Mouse (Mus musculus) heart, postnatal 10 days (tissue): Measurements from ENCODE around the gene Hmga2. TPM values are rescaled to one million over a fixed set of nuclear protein-coding genes. Genes with fewer than 3 reads are reported as not detected.
"Not testable (repeated sequence)": the region's sequence is repeated elsewhere in the genome, so short reads cannot be mapped to it uniquely, and the experiment has no call there.

Experiments used
- DNase-seq, 2 experiments: peaks; one replicate each; pipeline ENCODE4 v3.0.0; 2021
- intact Hi-C: fragments of 180-260 bp; cut with DNase I; formaldehyde crosslinking; loops from one replicate; pipeline ENCODE4 v1.15.1; 2025
- microRNA-seq, 2 experiments: library from miRNA; unstranded; fragments of <30 nt; microRNA quantifications; one replicate each; pipeline ENCODE4 v1.2.0; 2022
- total RNA-seq, 2 experiments: library from RNA; stranded (reverse); gene quantifications; 2 replicates each; pipeline ENCODE4 v1.2.3; 2021

The Hmga2 gene
- total RNA-seq, 2 experiments from 2014 or later, result 0.26 to 0.30 TPM

- DNase-seq, result no peak
- intact Hi-C loops, result no loop called here
Measured at GRCm38 (mm10) chr10:120365380-120366172, 110.7 kb downstream of the Hmga2 start.

GRCm38 (mm10) chr10:120363983-120364582 lies 112.2 kb downstream of the Hmga2 start:
- no peak for DNase-seq
- intact Hi-C loops, result no loop called here

DNA sequence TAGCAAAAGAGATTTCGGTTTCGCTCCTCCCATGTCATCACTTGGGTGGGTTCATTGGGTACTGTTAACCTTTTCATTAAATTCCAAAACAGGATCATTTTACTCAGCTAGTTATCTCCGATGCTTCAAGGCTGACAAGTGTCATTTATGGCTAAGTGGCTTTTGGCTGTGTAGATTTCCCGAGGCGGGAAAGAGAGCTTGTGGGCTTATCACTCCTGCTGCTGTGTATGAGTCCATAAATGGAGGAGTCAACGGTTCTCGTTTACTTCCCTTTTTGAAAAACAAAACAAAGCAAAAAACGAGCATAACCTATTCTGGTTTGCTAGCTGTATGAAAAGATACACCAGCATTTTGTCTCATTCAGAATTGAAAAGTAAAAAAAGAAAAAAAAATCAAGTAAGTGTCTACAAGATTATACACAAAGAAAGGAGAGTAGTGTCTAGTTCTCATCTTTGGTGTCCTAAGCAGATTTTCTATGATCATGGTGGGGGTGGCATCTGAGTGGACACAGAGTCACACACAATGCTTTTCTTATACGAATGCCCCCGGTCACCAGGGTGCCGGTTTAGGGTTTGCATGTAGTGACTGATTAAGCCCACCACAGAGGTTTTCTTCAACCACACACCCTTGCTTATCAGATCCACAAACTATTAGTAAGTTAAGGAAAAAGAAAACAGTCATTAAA lies 112.8 kb downstream of the Hmga2 start:
- intact Hi-C loops, DNase-seq: not testable (repeated sequence)

DNA sequence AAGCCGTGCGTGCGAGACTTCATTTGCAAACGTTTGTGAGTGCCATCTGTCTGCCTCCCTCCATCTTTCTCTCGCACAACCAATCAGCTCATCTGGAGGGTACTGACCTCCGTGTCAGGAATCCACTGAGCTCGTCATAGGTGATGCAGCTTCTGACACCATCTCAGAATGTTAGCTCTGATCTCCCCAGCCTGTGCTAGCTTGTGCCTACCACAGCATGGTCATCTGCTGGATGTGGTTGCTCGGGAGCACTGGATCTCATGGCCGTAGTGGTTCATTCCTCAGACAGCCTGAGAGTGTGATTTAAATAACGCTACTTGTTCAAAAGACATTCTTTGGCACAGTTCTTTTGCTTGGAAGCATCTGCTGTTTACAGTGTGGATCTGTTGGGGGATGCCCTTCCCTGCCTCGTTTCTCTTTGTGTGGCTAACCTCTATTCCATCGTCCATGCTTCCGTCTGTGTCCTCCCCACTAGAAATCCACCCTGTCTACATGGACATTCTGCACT lies 121.7 kb downstream of the Hmga2 start:
- intact Hi-C loops, result no loop called here
- no peak for DNase-seq

- DNase-seq, result no peak
- intact Hi-C loops, result no loop called here
Measured at GRCm38 (mm10) chr10:120345325-120345724, 130.9 kb downstream of the Hmga2 start.

DNA sequence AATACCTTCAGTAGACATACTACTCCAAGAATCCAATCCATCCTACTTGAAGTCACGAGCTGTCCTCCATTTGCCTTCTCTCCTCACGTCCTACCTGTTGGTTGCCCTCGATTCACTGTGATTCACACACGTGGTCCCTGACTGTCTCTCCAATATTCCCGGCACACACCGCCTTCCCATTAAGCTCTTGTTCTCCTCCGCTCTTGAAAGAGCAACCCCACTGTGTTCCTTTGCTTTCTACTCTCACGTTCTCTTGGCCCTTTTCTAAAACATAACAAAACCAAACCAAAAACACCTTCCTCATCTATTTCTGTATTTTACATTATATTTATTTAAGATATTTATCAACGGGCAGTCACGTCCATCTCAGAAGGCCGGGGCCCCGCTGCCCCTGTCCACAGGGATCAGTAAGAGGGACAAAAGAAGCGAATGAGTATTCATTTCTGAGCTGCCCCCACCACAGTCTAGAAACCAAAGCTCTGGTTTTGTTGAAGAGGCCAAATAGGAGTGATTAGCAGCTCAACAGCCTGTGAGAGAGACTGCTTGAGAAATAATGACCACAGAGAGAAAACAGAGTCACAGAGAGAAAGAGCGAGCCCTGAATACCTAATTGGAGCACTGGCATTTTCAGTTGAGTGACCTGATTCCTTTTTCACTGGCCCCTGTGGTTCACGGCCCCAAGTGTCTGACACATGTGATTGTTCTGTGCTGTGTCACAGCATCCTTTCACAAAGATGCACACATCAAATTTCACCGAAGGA lies 131.5 kb downstream of the Hmga2 start:
- intact Hi-C loops, result no loop called here
- no peak for DNase-seq

DNA sequence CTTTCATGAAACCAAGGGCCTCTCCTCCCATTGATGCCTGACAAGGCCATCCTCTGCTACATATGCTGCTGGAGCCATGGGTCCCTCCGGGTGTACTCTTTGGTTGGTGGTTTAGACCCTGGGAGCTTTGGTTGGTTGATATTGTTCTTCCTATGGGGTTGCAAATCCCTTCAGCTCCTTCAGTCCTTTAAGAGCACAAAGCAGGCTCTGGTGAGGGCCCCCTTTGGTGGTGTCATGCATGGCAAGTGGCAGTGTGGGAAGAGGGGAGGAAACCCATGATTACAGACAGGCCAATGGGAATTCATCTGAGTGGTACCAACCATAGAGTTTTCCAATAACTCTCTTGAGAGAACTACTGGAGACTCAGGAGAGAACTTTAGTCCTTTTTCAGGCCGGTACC lies 136.4 kb downstream of the Hmga2 start:
- intact Hi-C loops, DNase-seq: not testable (repeated sequence)

- intact Hi-C loops, result no loop called here
- DNase-seq, result no peak
Measured at GRCm38 (mm10) chr10:120339324-120339723, 136.9 kb downstream of the Hmga2 start.

GRCm38 (mm10) chr10:120338841-120339240 lies 137.4 kb downstream of the Hmga2 start:
- intact Hi-C loops, result no loop called here

DNA sequence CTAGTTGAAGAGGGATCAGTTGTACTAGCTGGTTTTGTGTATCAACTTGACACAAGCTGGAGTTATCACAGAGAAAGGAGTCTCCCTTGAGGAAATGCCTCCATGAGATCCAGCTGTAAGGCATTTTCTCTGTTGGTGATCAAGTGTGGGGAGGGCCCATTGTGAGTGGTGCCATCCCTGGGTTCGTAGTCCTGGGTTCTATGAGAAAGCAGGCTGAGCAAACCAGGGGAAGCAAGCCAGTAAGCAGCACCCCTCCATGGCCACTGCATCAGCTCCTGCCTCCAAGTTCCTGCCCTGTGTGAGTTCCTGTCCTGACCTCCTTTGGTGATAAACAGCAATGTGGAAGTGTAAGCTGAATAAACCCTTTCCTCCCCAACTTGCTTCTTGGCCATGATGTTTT lies 137.8 kb downstream of the Hmga2 start:
- DNase-seq, intact Hi-C loops: not testable (repeated sequence)

More at GRCm38 (mm10) chr10:120338841-120339240, 137.4 kb downstream of the Hmga2 start:
- DNase-seq, result no peak

GRCm38 (mm10) chr10:120327946-120328345 lies 148.3 kb downstream of the Hmga2 start:
- no peak for DNase-seq
- intact Hi-C loops, result no loop called here

- no peak for DNase-seq
- intact Hi-C loops, result no loop called here
Measured at GRCm38 (mm10) chr10:120323584-120324203, 152.6 kb downstream of the Hmga2 start.

GRCm38 (mm10) chr10:120322815-120323214 lies 153.5 kb downstream of the Hmga2 start:
- intact Hi-C loops, result no loop called here
- no peak for DNase-seq

GRCm38 (mm10) chr10:120319614-120320013 lies 156.7 kb downstream of the Hmga2 start:
- no peak for DNase-seq
- intact Hi-C loops, result no loop called here

Small RNA genes within 50 kb of the gene (microRNA-seq; reads per million reads assigned to microRNA genes)
- gene Mir763, result 0 to 0.24 reads per million in 2 experiments

Other genes starting within 250 kb of the Hmga2 start
- 1 to 10 TPM; 7.8 to 8.3 TPM for gene Llph, start 249.4 kb downstream of the Hmga2 start, total RNA-seq